Mouse (Mus musculus) CD4-positive helper T cell, adult 2 months (primary cell): ENCODE results near the gene Rgs8.

ENCODE experiments used
- DNase-seq: peaks from one replicate; pipeline ENCODE4 v3.0.0-alpha.2; 2012; ENCODE audit warnings: low read depth, missing footprints, low spot score

The Rgs8 gene

GRCm38 (mm10) chr1:153652938-153653623 lies at the start of gene Rgs8:
Gene Rgs8 (plus strand): TSS chr1:153653025.
- DNase-seq = no peak

- peak; percentile 86 for DNase-seq
These were observed 35.4 kb upstream of the Rgs8 start for GRCm38 (mm10) chr1:153617340-153617830.

GRCm38 (mm10) chr1:153623036-153623435 lies 29.8 kb upstream of the Rgs8 start:
- no peak for DNase-seq

GRCm38 (mm10) chr1:153632686-153633085 lies 20.1 kb upstream of the Rgs8 start:
- DNase-seq = no peak

- DNase-seq = no peak
These were observed 17.8 kb upstream of the Rgs8 start for GRCm38 (mm10) chr1:153635056-153635455.

GRCm38 (mm10) chr1:153635521-153635920 lies 17.3 kb upstream of the Rgs8 start:
- no peak for DNase-seq

- DNase-seq = no peak
These were observed 16.0 kb upstream of the Rgs8 start for GRCm38 (mm10) chr1:153636821-153637220.

- DNase-seq = no peak
These were observed 11.3 kb upstream of the Rgs8 start for GRCm38 (mm10) chr1:153641492-153641939.

GRCm38 (mm10) chr1:153641940-153642501 lies 10.8 kb upstream of the Rgs8 start:
- DNase-seq = no peak

- DNase-seq = no peak
These were observed 849 bp downstream of the Rgs8 start for GRCm38 (mm10) chr1:153653674-153654073.

GRCm38 (mm10) chr1:153659666-153660065 lies 6.8 kb downstream of the Rgs8 start:
- DNase-seq = no peak

GRCm38 (mm10) chr1:153660982-153661688 lies 8.3 kb downstream of the Rgs8 start:
- DNase-seq = no peak

- DNase-seq = no peak
These were observed 8.8 kb downstream of the Rgs8 start for GRCm38 (mm10) chr1:153661689-153662002.

- DNase-seq = no peak
These were observed 9.5 kb downstream of the Rgs8 start for GRCm38 (mm10) chr1:153662362-153662761.

- no peak for DNase-seq
These were observed 12.4 kb downstream of the Rgs8 start for GRCm38 (mm10) chr1:153665066-153665715.

GRCm38 (mm10) chr1:153666236-153666635 lies 13.4 kb downstream of the Rgs8 start:
- DNase-seq = no peak

- DNase-seq = no peak
These were observed 14.5 kb downstream of the Rgs8 start for GRCm38 (mm10) chr1:153667244-153667727.

- no peak for DNase-seq
These were observed 15.0 kb downstream of the Rgs8 start for GRCm38 (mm10) chr1:153667781-153668180.

- DNase-seq = no peak
These were observed 16.3 kb downstream of the Rgs8 start for GRCm38 (mm10) chr1:153669086-153669485.

- DNase-seq = no peak
These were observed 16.9 kb downstream of the Rgs8 start for GRCm38 (mm10) chr1:153669728-153670127.

- no peak for DNase-seq
These were observed 18.5 kb downstream of the Rgs8 start for GRCm38 (mm10) chr1:153671352-153671751.

GRCm38 (mm10) chr1:153672698-153673097 lies 19.9 kb downstream of the Rgs8 start:
- no peak for DNase-seq
